Mouse (Mus musculus) lung, postnatal 0 days (tissue): Measurements from ENCODE around the gene Tmem40. TPM values are rescaled to one million over a fixed set of nuclear protein-coding genes. Genes with fewer than 3 reads are reported as not detected.

Experiments used
- ATAC-seq: fragments of 200-750 bp; cut with Nextera tagmentation; 2 replicates; pipeline ENCODE4 v1.8.0; 2017; ENCODE audit warnings: moderate library complexity
- DNase-seq: peaks from one replicate; pipeline ENCODE4 v3.0.0-alpha.2; 2016; ENCODE audit warnings: low spot score
- H3K27ac ChIP-seq: fragments of 300-500 bp; sonication (generic); 2 replicates; pipeline ENCODE4 v1.5.1; 2014; ENCODE audit warnings: antibody characterized with exemption, mild to moderate bottlenecking, low read length, mixed read lengths
- H3K27me3 ChIP-seq: fragments of 300-500 bp; sonication (generic); replicated peaks from 2 replicates; pipeline ENCODE4 v1.6.1; 2014; ENCODE audit warnings: low read length, mixed read lengths; ENCODE audit not compliant: insufficient read depth
- H3K36me3 ChIP-seq: fragments of 300-500 bp; sonication (generic); 2 replicates; pipeline ENCODE4 v1.6.1; 2014; ENCODE audit warnings: low read length, mixed read lengths; ENCODE audit not compliant: insufficient read depth
- H3K4me1 ChIP-seq: fragments of 300-500 bp; sonication (generic); 2 replicates; pipeline ENCODE4 v1.6.1; 2014; ENCODE audit warnings: antibody characterized with exemption, low read depth, low read length, mixed read lengths; ENCODE audit not compliant: insufficient read depth
- H3K4me2 ChIP-seq: fragments of 300-500 bp; sonication (generic); replicated peaks from 2 replicates; pipeline ENCODE4 v1.6.1; 2014; ENCODE audit warnings: low read depth, mild to moderate bottlenecking, low read length, moderate library complexity, mixed read lengths
- H3K4me3 ChIP-seq: fragments of 300-500 bp; sonication (generic); 2 replicates; pipeline ENCODE4 v1.5.1; 2014; ENCODE audit warnings: low read depth, low read length
- H3K9ac ChIP-seq: fragments of 300-500 bp; sonication (generic); replicated peaks from 2 replicates; pipeline ENCODE4 v1.6.1; 2014; ENCODE audit warnings: low read depth, mild to moderate bottlenecking
- H3K9me3 ChIP-seq: fragments of 300-500 bp; sonication (generic); 2 replicates; pipeline ENCODE4 v1.6.1; 2016; ENCODE audit warnings: low read length, mixed read lengths
- CTCF ChIP-seq: IDR thresholded peaks from 2 replicates; pipeline ENCODE4 v1.5.1; 2016; ENCODE audit warnings: antibody characterized with exemption, mild to moderate bottlenecking
- EP300 ChIP-seq: IDR thresholded peaks from 2 replicates; pipeline ENCODE4 v1.6.1; 2016; ENCODE audit warnings: antibody characterized with exemption, mild to moderate bottlenecking, control low read depth
- WGBS: fragments of 180-500 bp; shearing (Covaris S2); extraction: QIAGEN DNeasy Blood & Tissue Kit; methylation state at CpG from one replicate; pipeline ENCODE4 v1.1.7; 2014; 5-methylcytosine and 5-hydroxymethylcytosine counted together
- polyA plus RNA-seq: library from polyadenylated mRNA; unstranded; fragments of >200 nt; fragmentation: Nextera tagmentation; extraction: Ambion mirVana; gene quantifications from 2 replicates; pipeline ENCODE4 v1.2.1, GENCODE M21; 2015

Tmem40 gene
- polyA plus RNA-seq, 1 experiment from 2014 or later = 5.5 TPM

- H3K9ac ChIP-seq = no peak overlapping the region
- H3K9me3 ChIP-seq = no peaks in the 10 kb centered on the region
- ATAC-seq = no peak
- DNase-seq = no peak
- H3K27me3 ChIP-seq = no peaks in the 10 kb centered on the region
- H3K4me1 ChIP-seq = peaks cover 6% of the 10 kb centered on the region; the same call in 1 of the 2 replicates
- H3K27ac ChIP-seq = no peak overlapping the region
- peaks cover 14% of the 10 kb centered on the region; the same call in 1 of the 2 replicates for H3K36me3 ChIP-seq
- 57% methylated on average over 10 of the region's 10 CpGs for WGBS
- no peak for TF ChIP-seq CTCF
- TF ChIP-seq EP300 = no peak
- no peak overlapping the region for H3K4me3 ChIP-seq
- H3K4me2 ChIP-seq = no peak overlapping the region
These were observed 42.4 kb upstream of the Tmem40 start for GRCm38 (mm10) chr6:115804432-115805192.

- ATAC-seq (peak; percentile 62), DNase-seq (peak; percentile 84)
- no peak for TF ChIP-seq EP300
- TF ChIP-seq CTCF = peak; percentile 83
- Histone ChIP-seq H3K27me3 (no peaks in the 10 kb centered on the region), H3K4me3 (no peak overlapping the region), H3K36me3 (peaks cover 14% of the 10 kb centered on the region; the same call in 1 of the 2 replicates), H3K9me3 (no peaks in the 10 kb centered on the region), H3K4me1 (peaks cover 6% of the 10 kb centered on the region; the same call in 1 of the 2 replicates), H3K4me2 (no peak overlapping the region), H3K9ac (no peak overlapping the region), H3K27ac (no peak overlapping the region)
- WGBS = 32% methylated on average over 13 of the region's 16 CpGs
These were observed 41.6 kb upstream of the Tmem40 start for GRCm38 (mm10) chr6:115803541-115804382.

- Histone ChIP-seq H3K27ac (no peak overlapping the region), H3K27me3 (no peaks in the 10 kb centered on the region), H3K9me3 (no peaks in the 10 kb centered on the region), H3K9ac (no peak overlapping the region), H3K4me3 (no peak overlapping the region), H3K4me2 (no peak overlapping the region), H3K4me1 (no peaks in the 10 kb centered on the region; the same call in 1 of the 2 replicates), H3K36me3 (peaks cover 14% of the 10 kb centered on the region; the same call in 1 of the 2 replicates)
- DNase-seq (peak; percentile 32), ATAC-seq (peak; percentile 74)
- TF ChIP-seq CTCF (no peak), EP300 (no peak)
- 80% methylated on average over 3 of the region's 3 CpGs for WGBS
These were observed 39.6 kb upstream of the Tmem40 start for GRCm38 (mm10) chr6:115801811-115802210.

GRCm38 (mm10) chr6:115792691-115793215 is 30.5 kb upstream of the Tmem40 start:
- no peak overlapping the region for H3K27ac ChIP-seq
- no peaks in the 10 kb centered on the region for H3K9me3 ChIP-seq
- no peaks in the 10 kb centered on the region for H3K4me1 ChIP-seq
- H3K4me2 ChIP-seq = no peak overlapping the region
- peaks cover 4% of the 10 kb centered on the region; the same call in 1 of the 2 replicates for H3K36me3 ChIP-seq
- no peak overlapping the region for H3K9ac ChIP-seq
- no peak for DNase-seq
- no peak overlapping the region for H3K4me3 ChIP-seq
- TF ChIP-seq CTCF (no peak), EP300 (no peak)
- 82% methylated on average over 21 of the region's 21 CpGs for WGBS
- no peak for ATAC-seq
- H3K27me3 ChIP-seq = no peaks in the 10 kb centered on the region

GRCm38 (mm10) chr6:115791842-115792686 is 29.9 kb upstream of the Tmem40 start:
- peaks cover 4% of the 10 kb centered on the region; the same call in 1 of the 2 replicates for H3K36me3 ChIP-seq
- ATAC-seq = peak; percentile 82

More at GRCm38 (mm10) chr6:115791842-115792686, 29.9 kb upstream of the Tmem40 start:
- no peaks in the 10 kb centered on the region for H3K9me3 ChIP-seq
- no peaks in the 10 kb centered on the region for H3K4me1 ChIP-seq
- DNase-seq = peak; percentile 49
- no peak overlapping the region for H3K9ac ChIP-seq
- no peak overlapping the region for H3K4me2 ChIP-seq
- no peak overlapping the region for H3K4me3 ChIP-seq
- no peaks in the 10 kb centered on the region for H3K27me3 ChIP-seq
- H3K27ac ChIP-seq = no peak overlapping the region
- TF ChIP-seq CTCF (no peak), EP300 (no peak)
- 71% methylated on average over 34 of the region's 34 CpGs for WGBS
